Mouse (Mus musculus): ENCODE measurements around the gene Gucd1. TPM values are rescaled to one million over a fixed set of nuclear protein-coding genes. Genes with fewer than 3 reads are reported as not detected.
"Not testable (repeated sequence)": the region's sequence is repeated elsewhere in the genome, so short reads cannot be mapped to it uniquely, and the experiment has no call there.

Gucd1 gene
- polyA plus RNA-seq (2015; fragmentation: Nextera tagmentation; extraction: Ambion mirVana) = 80.9 and 84.6 TPM in 2 replicates

DNA sequence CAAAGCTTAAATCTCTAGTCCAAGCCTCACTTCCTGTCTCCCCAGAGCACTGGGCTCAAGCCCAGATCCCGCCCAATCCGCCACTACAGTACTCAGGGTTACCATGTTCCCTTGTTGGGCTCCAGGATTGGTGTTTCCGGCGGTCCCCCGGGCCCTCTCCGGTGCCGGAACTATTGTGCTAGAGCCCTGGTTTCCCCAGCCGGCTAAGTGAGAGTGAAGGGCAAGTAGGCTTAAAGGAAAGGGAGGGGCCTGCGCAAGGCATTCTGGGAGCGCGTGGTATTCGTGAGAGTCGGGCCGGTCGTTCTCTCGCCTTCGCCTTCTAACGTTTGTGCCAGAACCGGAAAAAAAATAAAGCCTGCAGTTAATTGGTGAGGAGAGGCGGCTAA lies at the start of gene Gucd1:
Gucd1 (minus strand) TSS at position 215 of the 386 bp plus-strand sequence.
- Histone ChIP-seq H3K4me1 (replicated peaks; ENCODE audit: control insufficient read depth, insufficient read depth, low read length) (peaks cover 11% of the 10 kb centered on the region; the same call in 1 of the 2 replicates), H3K27me3 (replicated peaks; ENCODE audit: control insufficient read depth, insufficient read depth, low read length) (no peaks in the 10 kb centered on the region), H3K9me3 (ENCODE audit: control insufficient read depth) (no peaks in the 10 kb centered on the region), H3K4me2 (replicated peaks; ENCODE audit: low read depth) (peak within 1 kb of the TSS; percentile 82), H3K27ac (ENCODE audit: low read depth, low read length) (peak within 1 kb of the TSS; percentile 99), H3K36me3 (ENCODE audit: control insufficient read depth, insufficient read depth) (peaks cover 21% of the 10 kb centered on the region; the same call in 1 of the 2 replicates), H3K4me3 (ENCODE audit: low read depth, low read length) (peak within 1 kb of the TSS; percentile 77), H3K9ac (ENCODE audit: low read depth, low read length) (peak within 1 kb of the TSS; percentile 92)
- TF ChIP-seq CTCF (IDR thresholded peaks at IDR 0.05; ENCODE audit: low read depth) = no peak
- WGBS = under 1% methylated on average over 20 of the region's 20 CpGs
- peak; percentile 79 for ATAC-seq

DNA sequence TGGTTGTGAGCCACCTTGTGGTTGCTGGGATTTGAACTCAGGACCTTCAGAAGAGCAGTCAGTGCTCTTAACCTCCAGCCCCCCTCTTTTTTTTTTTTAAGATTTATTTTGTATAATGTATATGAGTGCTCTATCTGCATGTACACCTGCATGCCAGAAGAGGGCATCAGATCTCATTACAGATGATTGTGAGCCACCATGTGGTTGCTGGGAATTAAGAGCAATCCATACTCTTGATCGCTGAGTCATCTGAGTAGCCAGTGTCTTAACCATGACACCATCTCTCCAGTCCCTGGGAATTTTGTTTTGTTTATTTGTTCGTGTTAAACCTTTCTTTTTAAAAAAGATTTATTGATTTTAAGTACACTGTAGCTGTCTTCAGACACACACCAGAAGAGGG lies 49.0 kb upstream of the Gucd1 start:
- not testable (repeated sequence) for H3K27me3 ChIP-seq (replicated peaks; ENCODE audit: control insufficient read depth, insufficient read depth, low read length); ATAC-seq; H3K4me1 ChIP-seq (replicated peaks; ENCODE audit: control insufficient read depth, insufficient read depth, low read length); H3K4me3 ChIP-seq (ENCODE audit: low read depth, low read length); H3K36me3 ChIP-seq (ENCODE audit: control insufficient read depth, insufficient read depth); H3K9ac ChIP-seq (ENCODE audit: low read depth, low read length); H3K9me3 ChIP-seq (ENCODE audit: control insufficient read depth); H3K27ac ChIP-seq (ENCODE audit: low read depth, low read length)
- TF ChIP-seq CTCF (IDR thresholded peaks at IDR 0.05; ENCODE audit: low read depth) = peak; percentile 48; the same call in 1 of the 2 replicates
- peak overlapping the region; percentile 57; the same call in 1 of the 2 replicates for H3K4me2 ChIP-seq (replicated peaks; ENCODE audit: low read depth)
- 70% methylated on average over 2 of the region's 2 CpGs for WGBS

DNA sequence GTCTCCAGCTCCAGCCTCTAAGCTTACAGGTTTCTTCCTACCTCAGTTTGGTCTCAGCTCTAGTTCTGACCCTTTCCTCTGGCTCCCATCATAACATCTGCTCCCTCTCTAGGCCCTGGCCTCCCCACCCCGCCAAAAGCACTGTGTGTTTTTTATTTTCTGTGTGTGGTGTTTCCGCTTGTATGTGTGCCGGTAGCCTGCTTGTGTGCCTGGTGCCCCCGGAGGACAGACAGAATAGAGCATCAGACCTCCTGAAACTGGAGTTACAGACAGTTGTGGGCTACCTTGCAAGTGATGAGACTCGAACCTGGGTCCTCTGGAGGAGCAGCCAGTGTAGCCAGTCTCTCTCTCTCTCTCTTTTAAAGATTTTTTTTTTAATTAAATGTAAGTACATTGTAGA lies 48.5 kb upstream of the Gucd1 start:
- peak overlapping the region; percentile 89 for H3K27ac ChIP-seq (ENCODE audit: low read depth, low read length)
- H3K4me2 ChIP-seq (replicated peaks; ENCODE audit: low read depth) = peak overlapping the region; percentile 57

DNA sequence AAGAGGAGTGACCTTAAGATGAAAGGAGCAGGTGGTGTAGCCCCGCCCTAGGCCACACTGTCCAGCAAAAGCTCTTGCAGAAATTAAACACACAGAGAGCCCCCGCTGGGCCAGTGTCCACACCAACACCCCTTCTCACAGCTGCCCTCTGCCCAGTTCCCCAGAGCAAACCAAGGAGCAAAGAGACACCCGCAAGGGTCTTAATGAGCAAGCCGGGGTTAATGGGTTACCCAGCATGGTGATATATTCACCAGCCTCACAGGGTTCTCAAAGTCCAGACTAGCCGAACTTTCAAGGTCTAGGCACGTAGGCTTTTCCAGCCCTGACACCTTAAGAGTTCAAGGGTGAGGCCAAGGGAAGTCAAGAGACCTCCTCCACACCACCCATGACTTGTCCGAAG lies 48.1 kb upstream of the Gucd1 start:
- 40% methylated on average over 7 of the region's 7 CpGs for WGBS
- Histone ChIP-seq H3K4me2 (replicated peaks; ENCODE audit: low read depth) (peak overlapping the region; percentile 57), H3K9ac (ENCODE audit: low read depth, low read length) (peak overlapping the region; percentile 41; the same call in 1 of the 2 replicates), H3K9me3 (ENCODE audit: control insufficient read depth) (no peaks in the 10 kb centered on the region), H3K4me1 (replicated peaks; ENCODE audit: control insufficient read depth, insufficient read depth, low read length) (0 out of 2 replicates have a peak, but pooled peaks cover 6% of the 10 kb centered on the region), H3K36me3 (ENCODE audit: control insufficient read depth, insufficient read depth) (no peaks in the 10 kb centered on the region), H3K4me3 (ENCODE audit: low read depth, low read length) (no peak overlapping the region), H3K27ac (ENCODE audit: low read depth, low read length) (peak overlapping the region; percentile 89), H3K27me3 (replicated peaks; ENCODE audit: control insufficient read depth, insufficient read depth, low read length) (peaks cover 6% of the 10 kb centered on the region)
- ATAC-seq = peak; percentile 75
- TF ChIP-seq CTCF (IDR thresholded peaks at IDR 0.05; ENCODE audit: low read depth) = no peak

More for the DNA sequence above, 48.5 kb upstream of the Gucd1 start:
- 55% methylated on average over 5 of the region's 5 CpGs for WGBS
- TF ChIP-seq CTCF (IDR thresholded peaks at IDR 0.05; ENCODE audit: low read depth) = no peak
- ATAC-seq = peak; percentile 19; the same call in 1 of the 2 replicates
- Histone ChIP-seq H3K4me1 (replicated peaks; ENCODE audit: control insufficient read depth, insufficient read depth, low read length) (0 out of 2 replicates have a peak, but pooled peaks cover 6% of the 10 kb centered on the region), H3K36me3 (ENCODE audit: control insufficient read depth, insufficient read depth) (no peaks in the 10 kb centered on the region), H3K9ac (ENCODE audit: low read depth, low read length) (no peak overlapping the region), H3K27me3 (replicated peaks; ENCODE audit: control insufficient read depth, insufficient read depth, low read length) (peaks cover 2% of the 10 kb centered on the region; the same call in 1 of the 2 replicates), H3K9me3 (ENCODE audit: control insufficient read depth) (no peaks in the 10 kb centered on the region), H3K4me3 (ENCODE audit: low read depth, low read length) (no peak overlapping the region)

DNA sequence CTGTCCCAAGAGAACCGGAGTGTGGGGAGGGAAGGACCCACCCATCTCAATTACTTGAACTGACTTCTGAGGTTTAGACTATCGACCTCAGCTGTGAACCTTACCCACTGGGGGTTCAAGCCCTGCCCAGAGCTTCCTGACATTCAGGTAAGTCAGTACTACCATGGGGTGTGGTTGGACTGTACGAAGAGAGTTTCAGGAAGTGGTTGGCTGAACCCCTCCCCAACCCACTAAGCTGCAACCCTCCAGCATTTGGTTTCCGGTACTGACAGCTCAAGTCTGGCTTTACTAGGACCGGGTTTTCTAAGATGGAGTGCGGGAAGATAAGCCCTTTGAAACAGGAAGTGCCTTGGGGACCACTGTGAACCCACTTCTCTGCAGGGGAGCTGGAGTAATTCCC lies 47.7 kb upstream of the Gucd1 start:
- no peak for TF ChIP-seq CTCF (IDR thresholded peaks at IDR 0.05; ENCODE audit: low read depth)
- 0 out of 2 replicates have a peak, but pooled peaks cover 6% of the 10 kb centered on the region for H3K4me1 ChIP-seq (replicated peaks; ENCODE audit: control insufficient read depth, insufficient read depth, low read length)
- H3K27me3 ChIP-seq (replicated peaks; ENCODE audit: control insufficient read depth, insufficient read depth, low read length) = peaks cover 11% of the 10 kb centered on the region
- 29% methylated on average over 6 of the region's 6 CpGs for WGBS
- H3K4me3 ChIP-seq (ENCODE audit: low read depth, low read length) = peak overlapping the region; percentile 20; the same call in 1 of the 2 replicates
- peak overlapping the region; percentile 57 for H3K4me2 ChIP-seq (replicated peaks; ENCODE audit: low read depth)
- H3K36me3 ChIP-seq (ENCODE audit: control insufficient read depth, insufficient read depth) = no peaks in the 10 kb centered on the region
- peak overlapping the region; percentile 89 for H3K27ac ChIP-seq (ENCODE audit: low read depth, low read length)
- no peaks in the 10 kb centered on the region for H3K9me3 ChIP-seq (ENCODE audit: control insufficient read depth)
- ATAC-seq = peak; percentile 71
- H3K9ac ChIP-seq (ENCODE audit: low read depth, low read length) = peak overlapping the region; percentile 41; the same call in 1 of the 2 replicates

DNA sequence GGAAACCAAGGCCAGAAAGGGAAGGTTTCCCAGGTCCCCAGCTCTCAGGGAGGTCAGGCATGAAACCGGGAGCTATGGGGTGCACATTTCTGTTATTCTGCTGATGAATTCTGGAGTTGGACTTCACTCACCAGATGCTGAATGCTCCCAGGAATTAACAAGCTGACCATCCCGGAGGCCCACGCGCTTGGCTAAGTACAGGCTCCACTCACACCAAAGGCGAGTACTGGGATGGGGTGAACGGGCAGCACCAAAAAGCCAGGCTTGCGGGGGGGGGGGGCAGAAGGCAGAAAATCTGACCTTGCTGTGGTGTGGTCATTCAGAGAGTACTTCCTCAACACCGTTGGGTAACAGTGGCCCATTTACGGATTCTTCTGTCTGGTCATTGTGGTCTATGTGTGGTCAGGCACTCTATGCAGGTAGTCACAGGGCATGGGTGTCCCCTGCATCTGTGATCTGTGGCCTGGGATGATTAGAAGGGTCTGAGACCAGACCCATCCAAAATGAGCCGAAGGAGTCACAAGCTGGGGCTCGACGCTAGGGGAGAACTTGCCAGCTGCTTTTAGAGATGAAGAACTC lies 47.0 kb upstream of the Gucd1 start:
- TF ChIP-seq CTCF (IDR thresholded peaks at IDR 0.05; ENCODE audit: low read depth) = no peak
- Histone ChIP-seq H3K4me3 (ENCODE audit: low read depth, low read length) (peak overlapping the region; percentile 20; the same call in 1 of the 2 replicates), H3K4me2 (replicated peaks; ENCODE audit: low read depth) (peak overlapping the region; percentile 57), H3K36me3 (ENCODE audit: control insufficient read depth, insufficient read depth) (no peaks in the 10 kb centered on the region), H3K9me3 (ENCODE audit: control insufficient read depth) (no peaks in the 10 kb centered on the region), H3K27ac (ENCODE audit: low read depth, low read length) (peak overlapping the region; percentile 89), H3K9ac (ENCODE audit: low read depth, low read length) (peak overlapping the region; percentile 26; the same call in 1 of the 2 replicates), H3K27me3 (replicated peaks; ENCODE audit: control insufficient read depth, insufficient read depth, low read length) (peaks cover 18% of the 10 kb centered on the region), H3K4me1 (replicated peaks; ENCODE audit: control insufficient read depth, insufficient read depth, low read length) (0 out of 2 replicates have a peak, but pooled peaks cover 7% of the 10 kb centered on the region)
- ATAC-seq = no peak
- 76% methylated on average over 12 of the region's 12 CpGs for WGBS
